Mouse (Mus musculus) adrenal gland, adult 8-10 months (tissue): ENCODE results near the gene Tmem62. TPM values are rescaled to one million over a fixed set of nuclear protein-coding genes. Genes with fewer than 3 reads are reported as not detected.

Source experiments
- microRNA-seq, 2 experiments: library from miRNA; unstranded; fragments of <30 nt; microRNA quantifications; one replicate each; pipeline ENCODE4 v1.2.0; 2022
- total RNA-seq, 4 experiments: library from RNA; stranded (reverse); gene quantifications; 2 replicates each; pipeline ENCODE4 v1.2.4; 2022

The Tmem62 gene
- total RNA-seq, 4 experiments from 2014 or later = 9.7 to 25.4 (median 21.2) TPM

Small RNAs within 50 kb of the gene (microRNA-seq; reads per million reads assigned to microRNA genes)
- gene Gm44325 = 0 reads per million in 2 experiments

Other genes with a start within 250 kb of the Tmem62 start
- gene Cdan1, start 126.9 kb upstream of the Tmem62 start, total RNA-seq = 10 to 100 TPM; 16.9 to 36.8 (median 26.0) TPM
- gene Ttbk2, start 126.4 kb upstream of the Tmem62 start, total RNA-seq = 10 to 100 TPM; 12.5 to 21.0 (median 16.8) TPM
- gene Ubr1, start 6.3 kb upstream of the Tmem62 start, total RNA-seq = 10 to 100 TPM; 32.3 to 48.7 (median 42.6) TPM
- gene Ccndbp1, start 31.4 kb downstream of the Tmem62 start, total RNA-seq = 10 to 100 TPM; 51.5 to 62.7 (median 55.9) TPM
- gene Epb42, start 60.1 kb downstream of the Tmem62 start, total RNA-seq = under 1 TPM in 1 of 4 experiments, not detected in 3; 0.58 TPM
- gene Tgm5, start 108.8 kb downstream of the Tmem62 start, total RNA-seq = under 1 TPM in 2 of 4 experiments, not detected in 2; 0.12 TPM
- gene Tgm7, start 132.8 kb downstream of the Tmem62 start, total RNA-seq = under 1 TPM in 1 of 4 experiments, not detected in 3; 0.31 TPM
- 10 to 100 TPM; 20.0 to 26.3 (median 25.4) TPM for gene Adal, start 163.4 kb downstream of the Tmem62 start, total RNA-seq
- 10 to 100 TPM in 3 of 4 experiments, 1 to 10 TPM in 1; 9.3 to 11.4 (median 11.2) TPM for gene Lcmt2, start 163.6 kb downstream of the Tmem62 start, total RNA-seq
- 10 to 100 TPM; 43.8 to 53.2 (median 44.6) TPM for gene Tubgcp4, start 193.6 kb downstream of the Tmem62 start, total RNA-seq
- 10 to 100 TPM; 16.8 to 19.6 (median 18.6) TPM for gene Zscan29, start 194.1 kb downstream of the Tmem62 start, total RNA-seq